Mouse (Mus musculus): ENCODE data around the gene Sec14l2. TPM values are rescaled to one million over a fixed set of nuclear protein-coding genes. Genes with fewer than 3 reads are reported as not detected.

Gene Sec14l2
- total RNA-seq, 2 experiments from 2014 or later, result 16.4 to 33.8 TPM

- DNase-seq, result no peak
Observed at GRCm38 (mm10) chr11:4098816-4099215, 24.4 kb downstream of the Sec14l2 start.

- no peak for DNase-seq
Observed at GRCm38 (mm10) chr11:4098120-4098519, 25.1 kb downstream of the Sec14l2 start.

- DNase-seq, result no peak
Observed at GRCm38 (mm10) chr11:4097091-4097621, 26.1 kb downstream of the Sec14l2 start.

- DNase-seq, result peak; percentile 98
Observed at GRCm38 (mm10) chr11:4096054-4096984, 26.9 kb downstream of the Sec14l2 start.

GRCm38 (mm10) chr11:4095171-4096053 is 27.8 kb downstream of the Sec14l2 start, which contains the start of gene Mtfp1:
Mtfp1 (minus strand) TSS chr11:4095445.
- peak; percentile 79 for DNase-seq

- peak; percentile 84 for DNase-seq
Observed at GRCm38 (mm10) chr11:4094378-4095170, 28.6 kb downstream of the Sec14l2 start.

GRCm38 (mm10) chr11:4093459-4094377 is 29.5 kb downstream of the Sec14l2 start:
- DNase-seq, result no peak

- no peak for DNase-seq
Observed at GRCm38 (mm10) chr11:4087267-4087666, 35.9 kb downstream of the Sec14l2 start.

GRCm38 (mm10) chr11:4086246-4086645 is 37.0 kb downstream of the Sec14l2 start:
- no peak for DNase-seq

- DNase-seq, result peak; percentile 69
Observed at GRCm38 (mm10) chr11:4083316-4084078, 39.7 kb downstream of the Sec14l2 start.

- DNase-seq, result peak; percentile 77
Observed at GRCm38 (mm10) chr11:4080219-4080618, 43.0 kb downstream of the Sec14l2 start.

- DNase-seq, result no peak
Observed at GRCm38 (mm10) chr11:4078267-4078933, 44.8 kb downstream of the Sec14l2 start.

- DNase-seq, result peak; percentile 86
Observed at GRCm38 (mm10) chr11:4076633-4077032, 46.6 kb downstream of the Sec14l2 start.

- no peak for DNase-seq
Observed at GRCm38 (mm10) chr11:4069664-4070063, 53.6 kb downstream of the Sec14l2 start.

GRCm38 (mm10) chr11:4064627-4065122 is 58.5 kb downstream of the Sec14l2 start, which contains the start of gene Sec14l3:
Sec14l3 (plus strand) TSS chr11:4064841.
- DNase-seq, result no peak

GRCm38 (mm10) chr11:4062981-4063380 is 60.2 kb downstream of the Sec14l2 start:
- no peak for DNase-seq

- DNase-seq, result no peak
Observed at GRCm38 (mm10) chr11:4062523-4062922, 60.7 kb downstream of the Sec14l2 start.

- DNase-seq, result no peak
Observed at GRCm38 (mm10) chr11:4060866-4061575, 62.2 kb downstream of the Sec14l2 start.

Data from adrenal gland, postnatal 10 days (tissue).